Mouse (Mus musculus) granulocyte monocyte progenitor cell, adult 5-6 weeks (primary cell): ENCODE measurements at regions not wholly inside any gene's neighbourhood (a gene's known extent, or its start where the extent isn't known, plus 50 kb on each side); places are given as distances from the start of the nearest gene placed in this dataset.
A peak's percentile ranks its signal among the peaks of the same experiment; 100 is the strongest.
"Not testable (repeated sequence)": the region's sequence is repeated elsewhere in the genome, so short reads cannot be mapped to it uniquely, and the experiment has no call there.

Source experiments
- ATAC-seq: replicated peaks from 2 replicates; pipeline ENCODE4 v1.8.0; 2016; ENCODE audit warnings: mild to moderate bottlenecking, moderate TSS enrichment, inconsistent platforms; ENCODE audit not compliant: poor library complexity, severe bottlenecking

DNA sequence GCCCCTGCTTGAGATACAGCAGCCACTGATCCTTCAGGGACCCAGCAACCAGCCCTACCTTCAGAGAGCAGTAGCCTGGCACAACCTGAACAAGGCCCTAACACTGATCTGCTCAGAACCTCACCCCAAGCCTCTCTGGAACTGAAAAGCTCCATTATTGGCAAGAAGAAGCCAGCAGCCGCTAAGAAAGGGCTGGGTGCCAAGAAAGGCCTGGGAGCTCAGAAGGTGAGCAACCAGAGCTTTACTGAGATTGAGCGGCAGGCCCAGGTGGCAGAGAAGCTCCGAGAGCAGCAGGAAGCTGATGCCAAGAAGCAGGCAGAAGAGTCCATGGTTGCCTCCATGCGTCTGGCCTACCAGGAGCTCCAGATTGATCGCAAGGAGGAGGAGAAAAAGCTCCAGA lies 74.4 kb upstream of the Oxtr start:
- not testable (repeated sequence) for ATAC-seq

DNA sequence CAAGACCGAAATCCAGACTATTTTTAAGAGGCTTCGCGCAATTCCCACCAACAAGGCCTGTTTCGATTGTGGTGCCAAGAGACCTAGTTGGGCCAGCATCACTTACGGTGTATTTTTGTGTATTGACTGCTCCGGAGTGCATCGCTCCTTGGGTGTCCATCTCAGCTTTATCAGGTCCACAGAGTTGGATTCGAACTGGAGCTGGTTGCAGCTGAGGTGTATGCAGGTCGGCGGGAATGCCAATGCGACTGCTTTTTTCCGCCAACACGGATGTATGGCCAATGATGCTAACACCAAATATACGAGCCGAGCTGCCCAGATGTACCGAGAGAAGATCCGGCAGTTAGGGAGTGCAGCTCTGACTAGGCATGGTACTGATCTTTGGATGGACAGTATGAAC lies 73.9 kb upstream of the Oxtr start:
- ATAC-seq, result not testable (repeated sequence)

DNA sequence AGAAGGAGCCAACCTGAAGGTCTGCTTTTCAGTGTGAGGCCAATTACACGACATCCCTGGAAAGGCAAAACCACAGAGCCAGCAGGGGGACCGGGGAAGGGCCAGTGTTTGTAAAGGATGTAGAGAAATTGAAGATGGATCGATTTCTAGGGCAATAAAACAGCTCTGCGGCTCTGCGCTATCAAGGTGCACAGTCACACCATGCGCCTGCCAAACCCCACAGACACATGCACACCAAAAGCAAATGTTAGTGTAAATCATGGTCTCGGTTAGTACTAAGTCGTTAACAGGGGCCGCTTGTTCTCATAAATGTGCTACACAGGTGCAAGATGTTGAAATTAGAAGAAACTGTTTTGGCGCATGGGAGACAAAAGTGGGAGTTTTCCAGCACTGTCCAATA lies 72.3 kb upstream of the Oxtr start:
- ATAC-seq, result no peak

DNA sequence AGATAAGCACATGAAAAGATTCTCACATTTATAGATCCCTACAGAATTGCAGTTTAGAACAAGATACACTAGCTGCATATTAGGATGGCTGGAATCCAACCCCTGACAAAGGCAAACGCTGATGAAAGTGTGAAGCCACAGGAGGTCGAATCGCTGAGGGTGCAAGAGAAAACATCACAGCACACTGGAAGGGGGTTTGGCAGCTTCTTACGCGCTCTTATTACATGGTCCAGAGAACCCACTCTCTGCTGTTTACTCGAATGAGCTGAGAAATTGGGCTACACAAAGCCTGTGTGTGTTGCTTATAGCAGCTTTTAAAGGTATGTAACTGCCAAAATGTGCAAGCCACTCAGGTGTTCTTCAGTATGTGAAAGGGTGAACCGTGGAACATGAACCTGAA lies 71.8 kb upstream of the Oxtr start:
- ATAC-seq, result no peak

DNA sequence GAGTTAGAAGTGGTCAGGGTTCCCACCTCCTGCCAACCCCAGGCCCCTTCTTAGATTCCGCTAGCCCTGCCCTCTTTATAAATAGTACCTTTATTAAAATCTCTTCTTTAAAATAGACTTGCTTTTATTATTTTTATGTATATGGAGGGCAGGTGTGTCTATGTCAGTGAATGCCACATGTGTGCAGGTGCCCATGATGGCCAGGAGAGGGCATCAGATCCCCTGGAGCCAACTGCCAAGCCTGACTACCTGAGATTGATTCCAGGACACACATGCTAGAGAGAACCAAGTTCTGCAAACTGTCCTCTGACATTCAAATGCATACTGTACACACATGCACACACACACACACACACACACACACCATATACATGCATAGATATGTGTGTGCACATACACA lies 69.8 kb upstream of the Oxtr start:
- ATAC-seq, result peak; percentile 75

DNA sequence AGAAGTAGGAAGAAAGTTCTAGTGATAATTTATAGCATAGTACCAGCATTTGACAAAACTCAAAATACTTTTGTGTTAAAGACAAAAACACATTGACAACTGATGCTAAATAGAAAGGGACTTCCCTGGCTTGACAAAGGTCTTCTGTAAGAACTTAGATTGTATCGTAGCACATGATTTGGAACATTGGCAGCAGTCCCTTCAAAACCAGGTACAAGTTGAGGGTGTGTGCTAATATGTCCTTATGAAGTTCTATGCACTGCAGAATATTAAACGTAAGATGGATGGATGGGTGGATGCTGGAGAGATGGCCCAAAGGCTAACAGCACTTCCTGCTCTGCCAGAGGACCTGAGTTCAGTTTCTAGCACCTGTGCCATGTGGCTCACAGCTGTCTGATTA lies 67.8 kb upstream of the Oxtr start:
- ATAC-seq, result no peak

DNA sequence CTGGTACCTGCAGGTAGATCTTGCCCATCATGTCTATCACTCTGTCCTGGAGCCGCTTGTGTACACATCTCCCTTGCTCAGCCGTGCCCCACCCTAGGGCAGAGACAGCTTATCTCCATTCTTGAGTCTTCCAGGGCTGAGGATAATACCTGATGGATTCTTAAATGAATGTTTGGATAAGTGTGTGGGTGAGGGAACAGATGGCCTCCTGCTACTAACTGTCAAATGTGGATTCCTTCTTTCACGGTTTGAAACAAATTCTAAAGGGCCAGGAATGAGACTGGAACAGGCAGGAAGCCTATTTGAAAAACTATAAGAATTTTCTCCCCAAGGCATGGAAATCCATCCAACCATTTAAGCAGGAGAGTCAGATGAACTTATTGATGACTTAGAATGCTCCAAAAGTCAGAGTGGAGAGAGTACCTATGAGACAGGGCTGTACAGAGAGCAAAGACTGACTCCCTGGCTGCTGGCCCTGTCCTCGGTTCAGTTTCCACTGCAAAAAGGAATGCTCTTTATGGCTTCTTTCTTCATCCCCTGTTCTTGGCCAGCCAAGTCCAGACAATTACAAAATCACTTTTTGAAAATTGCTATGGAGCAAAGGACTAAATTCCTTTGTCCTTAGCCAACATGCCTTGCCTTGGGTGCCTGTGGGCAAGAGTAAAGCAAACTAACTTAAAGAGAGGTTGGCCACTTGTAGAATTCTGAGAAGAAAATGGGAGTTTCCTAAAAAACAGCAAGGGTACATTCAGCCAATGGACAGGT lies 66.8 kb upstream of the Oxtr start:
- no peak for ATAC-seq

DNA sequence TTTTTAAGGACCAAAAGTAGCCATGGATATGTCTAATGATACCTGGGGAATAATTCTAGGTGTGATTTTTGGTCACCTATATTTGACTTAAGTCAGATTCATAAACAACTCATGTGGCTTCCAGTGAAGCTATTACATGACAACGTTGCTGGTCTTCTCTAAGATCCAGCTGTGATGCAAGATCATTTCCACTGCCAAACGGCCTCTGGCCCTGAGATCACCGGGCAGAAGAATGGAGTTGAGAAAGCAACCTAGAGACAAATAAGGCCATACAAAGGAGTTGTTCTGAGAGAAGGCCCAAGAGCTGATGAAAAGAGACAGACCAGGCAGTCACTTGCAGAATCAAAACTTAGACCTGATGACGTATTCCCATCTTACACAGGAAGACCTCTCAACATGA lies 64.3 kb upstream of the Oxtr start:
- no peak for ATAC-seq

DNA sequence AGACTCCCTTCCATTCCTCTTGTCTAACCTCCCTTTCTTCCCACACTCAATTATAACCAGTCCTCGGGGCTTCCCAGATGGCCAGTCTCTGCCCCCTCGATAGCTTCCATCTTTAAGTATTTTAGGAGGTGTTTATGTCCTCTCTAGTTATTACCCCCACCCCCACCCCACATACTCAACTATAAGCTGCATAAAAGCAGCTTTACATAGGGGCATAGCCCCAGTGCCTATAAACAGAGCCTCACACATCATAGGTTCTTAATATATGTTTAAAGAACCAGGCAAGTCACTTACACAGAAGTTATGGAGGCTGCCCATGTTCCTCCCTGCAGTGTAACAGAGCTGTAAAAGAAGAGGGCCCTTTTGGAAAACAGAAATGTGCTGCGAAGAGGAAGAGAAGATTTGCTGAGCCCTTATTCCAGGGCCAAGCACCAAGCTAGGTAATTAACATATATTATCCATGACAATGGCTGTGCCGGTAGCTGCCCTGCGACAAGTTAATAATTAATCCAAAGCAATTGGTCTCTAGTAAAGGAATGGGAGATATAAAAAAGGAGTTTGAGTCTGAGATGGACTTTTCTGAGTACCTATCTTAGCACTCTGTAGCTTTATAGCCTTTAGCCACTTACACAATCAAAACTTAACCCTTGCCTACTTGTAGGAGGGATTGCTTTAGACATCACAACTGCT lies 63.6 kb upstream of the Oxtr start:
- ATAC-seq, result no peak

DNA sequence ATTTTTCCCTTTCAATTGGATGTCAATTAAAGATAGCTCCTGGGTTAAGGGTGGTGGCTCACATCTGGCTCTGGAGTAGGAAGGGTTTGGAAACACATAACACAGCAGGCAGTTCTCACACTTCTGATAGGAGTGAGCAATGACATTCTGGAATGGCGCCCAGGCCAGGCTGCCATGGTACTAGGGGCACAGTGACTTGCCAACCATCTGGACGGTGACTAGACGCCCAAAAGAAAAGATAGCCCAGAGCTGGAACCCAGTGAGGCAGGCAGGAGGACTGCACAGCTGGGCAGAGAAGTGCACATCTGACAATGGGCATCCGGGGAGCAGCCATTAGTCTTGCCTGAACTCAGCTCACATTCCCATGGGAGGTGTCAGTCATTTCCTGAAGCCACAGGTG lies 62.8 kb upstream of the Oxtr start:
- no peak for ATAC-seq

DNA sequence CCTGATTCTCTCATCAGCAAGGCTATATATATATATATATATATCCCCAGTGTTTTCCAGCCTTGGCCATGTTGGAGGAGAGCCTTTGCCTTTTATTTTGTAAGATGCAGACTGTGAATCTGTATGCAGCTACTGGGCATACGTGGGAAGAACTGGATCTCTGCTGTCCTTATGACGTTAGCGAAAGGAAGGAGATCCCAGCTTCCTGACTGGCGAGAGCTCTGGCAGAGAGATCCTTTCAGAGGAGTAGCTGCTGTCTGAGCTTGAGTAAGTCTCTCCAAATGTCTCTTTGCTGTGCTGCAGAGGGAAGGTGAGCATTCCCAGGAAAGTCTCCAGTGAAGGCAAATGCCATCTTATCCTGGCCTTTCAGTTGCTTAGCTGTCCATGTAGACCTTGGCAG lies 61.6 kb upstream of the Oxtr start:
- no peak for ATAC-seq

DNA sequence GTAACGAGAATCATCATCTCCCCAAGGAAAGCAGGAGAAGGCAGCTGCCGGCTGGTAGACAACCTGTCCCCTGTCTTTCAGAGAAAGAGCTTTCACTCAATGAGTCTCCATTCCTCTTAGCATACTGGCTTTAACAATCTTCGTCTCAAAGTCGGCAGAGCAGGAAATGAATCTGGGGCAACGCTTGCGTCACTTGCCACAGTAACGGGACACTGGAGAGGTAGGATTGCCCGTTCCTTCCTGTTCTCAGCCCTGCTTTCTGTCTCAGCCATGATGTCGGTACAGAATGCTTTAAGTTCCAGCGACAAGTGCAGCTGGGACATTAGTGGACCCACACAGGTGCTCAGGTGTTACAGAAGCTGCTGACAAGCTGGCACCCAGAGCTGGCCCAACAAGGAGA lies 57.5 kb upstream of the Oxtr start:
- ATAC-seq, result peak; percentile 91

DNA sequence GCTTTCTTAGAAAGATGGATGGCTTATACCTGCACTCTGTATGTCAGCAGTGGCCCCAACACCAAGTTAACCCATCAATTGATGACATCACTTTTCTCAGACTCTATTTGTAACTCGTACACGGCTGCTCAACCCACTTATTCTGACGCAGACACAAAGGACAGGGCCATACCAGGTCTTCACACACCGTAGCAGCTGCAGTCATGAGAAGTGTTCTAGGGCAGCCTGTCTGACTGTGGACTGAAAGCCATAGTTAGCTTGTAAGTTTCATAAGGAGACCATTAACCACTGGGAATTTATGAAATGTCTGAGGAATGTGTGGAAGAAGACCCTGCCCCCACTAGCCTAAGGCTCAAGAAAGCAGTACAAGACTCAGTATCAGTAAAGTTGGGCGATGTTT lies 56.3 kb upstream of the Oxtr start:
- no peak for ATAC-seq

DNA sequence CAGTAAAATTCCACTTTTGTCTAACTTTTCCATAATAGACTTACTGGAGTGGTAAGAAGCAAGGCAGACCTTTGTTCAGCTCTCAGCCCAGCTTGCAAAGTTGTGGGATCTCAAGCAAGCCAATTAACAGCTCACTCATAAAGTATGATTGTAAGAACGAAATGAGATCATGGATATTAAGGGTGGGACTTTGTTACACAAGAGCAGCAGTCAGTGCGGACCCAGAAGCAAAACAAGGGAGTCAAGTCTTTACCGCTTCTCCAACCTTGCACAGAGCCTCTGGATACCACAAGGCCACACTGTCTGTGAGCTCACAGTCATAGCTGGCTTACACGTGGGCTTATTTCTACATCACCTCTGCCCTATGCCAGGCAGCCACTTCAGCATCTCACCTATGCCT lies 54.6 kb upstream of the Oxtr start:
- ATAC-seq, result no peak

DNA sequence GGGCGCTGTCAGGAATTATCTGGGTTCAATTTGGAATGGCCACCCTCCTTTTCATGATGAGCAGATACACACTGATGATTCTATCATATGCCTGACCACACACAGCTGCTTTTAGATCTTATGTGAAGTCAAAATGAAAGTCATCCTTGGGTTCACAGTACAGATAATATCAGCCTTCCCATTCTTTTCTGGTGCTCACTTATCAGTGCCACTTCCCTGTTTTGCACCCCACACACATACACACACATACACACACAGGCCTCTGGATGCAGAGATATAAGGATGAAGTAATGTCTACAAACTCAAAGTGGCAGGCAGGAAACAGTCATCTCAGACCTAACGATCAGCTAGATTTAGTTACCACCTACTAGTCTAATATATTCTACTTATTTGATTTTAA lies 52.9 kb upstream of the Oxtr start:
- ATAC-seq, result peak; percentile 71
